Mouse (Mus musculus): ENCODE data around the gene Pkn1. TPM values are rescaled to one million over a fixed set of nuclear protein-coding genes. Genes with fewer than 3 reads are reported as not detected.

Pkn1 gene
- polyA plus RNA-seq, 1 experiment, result 13.3 TPM

GRCm38 (mm10) chr8:83652744-83653661, 46.0 kb downstream of the Pkn1 start:
- TF ChIP-seq CTCF (IDR thresholded peaks at IDR 0.05; ENCODE audit: control insufficient read depth, insufficient read depth, insufficient replicate concordance, low read depth, low read length) (no peak), POLR2A (IDR thresholded peaks at IDR 0.05; ENCODE audit: control insufficient read depth, low read depth, low read length) (no peak)
- no peaks in the 10 kb centered on the region for H3K27me3 ChIP-seq (ENCODE audit: control insufficient read depth, insufficient read depth, low read length)
- H3K4me3 ChIP-seq (ENCODE audit: control insufficient read depth, low read depth, low read length), result peak overlapping the region; percentile 88
- H3K4me1 ChIP-seq (ENCODE audit: control insufficient read depth, insufficient read depth, low read length), result peaks cover 16% of the 10 kb centered on the region
- peak overlapping the region; percentile 59; the same call in 1 of the 2 replicates for H3K27ac ChIP-seq (ENCODE audit: control insufficient read depth, insufficient read depth, low read depth, low read length)
- H3K36me3 ChIP-seq (ENCODE audit: control insufficient read depth, insufficient read depth, low read length), result no peaks in the 10 kb centered on the region

DNA sequence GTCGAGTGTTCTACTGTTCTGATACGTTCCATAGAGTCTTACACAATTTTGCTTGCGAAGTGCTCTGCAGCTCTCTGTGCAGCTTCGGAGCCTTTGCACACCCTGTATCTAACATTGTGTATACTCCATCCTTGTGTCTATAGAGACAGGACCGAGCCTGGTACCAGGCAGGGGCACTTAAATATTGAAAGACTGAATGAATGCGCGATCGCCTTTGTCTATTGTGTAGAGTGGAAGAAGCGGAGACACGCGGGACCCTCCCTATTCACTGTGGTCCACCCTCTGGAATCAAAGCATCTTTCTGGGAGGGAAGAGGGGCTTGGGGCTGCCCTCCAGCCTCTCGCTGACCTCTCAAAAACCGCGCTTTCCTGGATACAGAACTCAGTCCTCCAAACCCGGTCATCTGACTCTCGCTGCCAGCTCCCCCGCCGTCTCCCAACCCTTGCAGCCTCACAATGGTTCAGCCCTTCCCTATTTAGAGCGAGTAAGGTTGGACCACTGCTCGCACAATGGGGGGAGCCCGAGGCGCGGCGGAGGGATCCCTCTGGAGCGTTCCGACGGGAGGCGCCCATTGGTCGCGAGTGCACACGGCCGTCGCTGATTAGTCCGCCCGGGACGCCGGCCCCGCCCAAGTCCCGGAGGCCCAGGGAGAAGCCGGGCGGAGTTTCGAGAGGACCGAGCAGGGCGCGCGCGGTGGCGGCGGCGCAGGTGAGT, 46.8 kb downstream of the Pkn1 start, which contains the start of gene Gipc1:
TSS of gene Gipc1 (plus strand) at position 648 of the 714 bp plus-strand sequence.
- TF ChIP-seq POLR2A (IDR thresholded peaks at IDR 0.05; ENCODE audit: control insufficient read depth, low read depth, low read length) (peak; percentile 75), CTCF (IDR thresholded peaks at IDR 0.05; ENCODE audit: control insufficient read depth, insufficient read depth, insufficient replicate concordance, low read depth, low read length) (no peak)
- Histone ChIP-seq H3K27ac (ENCODE audit: control insufficient read depth, insufficient read depth, low read depth, low read length) (peak within 1 kb of the TSS; percentile 59; the same call in 1 of the 2 replicates), H3K4me1 (ENCODE audit: control insufficient read depth, insufficient read depth, low read length) (peaks cover 16% of the 10 kb centered on the region), H3K27me3 (ENCODE audit: control insufficient read depth, insufficient read depth, low read length) (no peaks in the 10 kb centered on the region), H3K36me3 (ENCODE audit: control insufficient read depth, insufficient read depth, low read length) (no peaks in the 10 kb centered on the region), H3K4me3 (ENCODE audit: control insufficient read depth, low read depth, low read length) (peak within 1 kb of the TSS; percentile 88)

DNA sequence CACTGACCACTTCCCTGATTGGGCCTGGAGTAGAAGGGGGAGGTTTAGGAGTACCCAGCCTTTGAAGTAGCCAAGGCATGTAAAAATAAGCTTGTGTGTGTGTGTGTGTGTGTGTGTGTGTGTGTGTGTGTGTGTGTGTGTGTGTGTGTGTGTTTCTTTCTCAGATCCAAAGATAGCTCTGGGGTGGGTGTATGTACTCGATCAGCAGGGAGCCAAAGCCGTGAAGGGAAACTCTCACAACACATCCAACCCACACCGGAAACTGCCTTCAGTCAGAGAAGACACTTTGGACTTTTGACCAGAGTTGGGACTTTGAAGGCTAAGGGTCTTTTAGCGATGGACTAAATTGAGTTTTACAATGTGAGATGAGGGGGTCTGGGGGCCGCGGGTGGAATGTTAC, 49.3 kb downstream of the Pkn1 start:
- Histone ChIP-seq H3K36me3 (ENCODE audit: control insufficient read depth, insufficient read depth, low read length) (no peaks in the 10 kb centered on the region), H3K4me1 (ENCODE audit: control insufficient read depth, insufficient read depth, low read length) (peaks cover 16% of the 10 kb centered on the region), H3K27me3 (ENCODE audit: control insufficient read depth, insufficient read depth, low read length) (no peaks in the 10 kb centered on the region), H3K27ac (ENCODE audit: control insufficient read depth, insufficient read depth, low read depth, low read length) (no peak overlapping the region), H3K4me3 (ENCODE audit: control insufficient read depth, low read depth, low read length) (no peak overlapping the region)
- TF ChIP-seq CTCF (IDR thresholded peaks at IDR 0.05; ENCODE audit: control insufficient read depth, insufficient read depth, insufficient replicate concordance, low read depth, low read length) (no peak), POLR2A (IDR thresholded peaks at IDR 0.05; ENCODE audit: control insufficient read depth, low read depth, low read length) (no peak)

DNA sequence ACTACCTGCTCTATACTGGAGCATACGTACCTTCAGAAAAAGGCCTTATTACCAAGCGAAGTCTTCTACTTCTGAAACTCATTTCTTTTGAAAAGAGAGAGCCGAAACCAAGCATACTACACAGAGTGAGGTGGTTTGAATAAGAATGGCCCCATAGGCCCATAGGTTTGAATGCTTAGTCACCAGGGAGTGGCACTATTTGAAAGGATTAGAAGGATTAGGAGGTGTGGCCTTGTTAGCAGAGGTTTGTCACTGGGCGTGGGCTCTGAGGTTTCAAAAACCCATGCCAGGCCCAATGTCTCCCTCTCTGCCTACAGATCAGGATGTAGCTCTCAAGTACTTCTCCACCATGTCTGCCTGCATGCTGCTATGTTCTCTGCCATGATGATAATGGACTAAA, 50.9 kb downstream of the Pkn1 start:
- Histone ChIP-seq H3K4me1 (ENCODE audit: control insufficient read depth, insufficient read depth, low read length) (peaks cover 6% of the 10 kb centered on the region), H3K4me3 (ENCODE audit: control insufficient read depth, low read depth, low read length) (no peak overlapping the region), H3K36me3 (ENCODE audit: control insufficient read depth, insufficient read depth, low read length) (no peaks in the 10 kb centered on the region), H3K27ac (ENCODE audit: control insufficient read depth, insufficient read depth, low read depth, low read length) (no peak overlapping the region), H3K27me3 (ENCODE audit: control insufficient read depth, insufficient read depth, low read length) (no peaks in the 10 kb centered on the region)
- TF ChIP-seq POLR2A (IDR thresholded peaks at IDR 0.05; ENCODE audit: control insufficient read depth, low read depth, low read length) (no peak), CTCF (IDR thresholded peaks at IDR 0.05; ENCODE audit: control insufficient read depth, insufficient read depth, insufficient replicate concordance, low read depth, low read length) (no peak)

DNA sequence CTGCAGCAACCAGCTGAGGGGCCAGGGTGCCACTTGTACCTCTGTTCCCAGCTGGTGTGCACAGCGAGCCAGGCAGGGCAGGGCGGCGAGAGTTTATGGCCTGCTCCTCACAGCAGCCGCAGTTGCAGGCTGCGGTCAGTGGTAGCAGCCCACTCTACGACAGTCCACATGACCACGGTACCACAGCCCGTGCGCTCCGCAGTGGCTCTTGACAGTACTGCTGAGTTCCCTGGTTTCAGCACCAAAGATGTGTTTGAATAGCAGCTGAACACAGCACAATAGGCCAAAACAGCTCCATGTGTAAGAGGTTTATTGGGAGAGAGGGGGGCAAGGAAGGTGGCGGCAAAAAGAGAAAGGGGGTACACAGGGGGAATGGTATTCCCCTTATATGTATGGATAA, 51.5 kb downstream of the Pkn1 start:
- no peaks in the 10 kb centered on the region for H3K27me3 ChIP-seq (ENCODE audit: control insufficient read depth, insufficient read depth, low read length)
- no peak overlapping the region for H3K4me3 ChIP-seq (ENCODE audit: control insufficient read depth, low read depth, low read length)
- no peaks in the 10 kb centered on the region for H3K36me3 ChIP-seq (ENCODE audit: control insufficient read depth, insufficient read depth, low read length)
- TF ChIP-seq CTCF (IDR thresholded peaks at IDR 0.05; ENCODE audit: control insufficient read depth, insufficient read depth, insufficient replicate concordance, low read depth, low read length) (no peak), POLR2A (IDR thresholded peaks at IDR 0.05; ENCODE audit: control insufficient read depth, low read depth, low read length) (no peak)
- peaks cover 2% of the 10 kb centered on the region for H3K4me1 ChIP-seq (ENCODE audit: control insufficient read depth, insufficient read depth, low read length)
- H3K27ac ChIP-seq (ENCODE audit: control insufficient read depth, insufficient read depth, low read depth, low read length), result no peak overlapping the region

GRCm38 (mm10) chr8:83639649-83640048, 59.3 kb downstream of the Pkn1 start:
- TF ChIP-seq CTCF (IDR thresholded peaks at IDR 0.05; ENCODE audit: control insufficient read depth, insufficient read depth, insufficient replicate concordance, low read depth, low read length), result no peak
- no peak for TF ChIP-seq POLR2A (IDR thresholded peaks at IDR 0.05; ENCODE audit: control insufficient read depth, low read depth, low read length)
- Histone ChIP-seq H3K27me3 (ENCODE audit: control insufficient read depth, insufficient read depth, low read length) (no peaks in the 10 kb centered on the region), H3K27ac (ENCODE audit: control insufficient read depth, insufficient read depth, low read depth, low read length) (no peak overlapping the region), H3K4me1 (ENCODE audit: control insufficient read depth, insufficient read depth, low read length) (no peaks in the 10 kb centered on the region), H3K36me3 (ENCODE audit: control insufficient read depth, insufficient read depth, low read length) (no peaks in the 10 kb centered on the region), H3K4me3 (ENCODE audit: control insufficient read depth, low read depth, low read length) (no peak overlapping the region)

DNA sequence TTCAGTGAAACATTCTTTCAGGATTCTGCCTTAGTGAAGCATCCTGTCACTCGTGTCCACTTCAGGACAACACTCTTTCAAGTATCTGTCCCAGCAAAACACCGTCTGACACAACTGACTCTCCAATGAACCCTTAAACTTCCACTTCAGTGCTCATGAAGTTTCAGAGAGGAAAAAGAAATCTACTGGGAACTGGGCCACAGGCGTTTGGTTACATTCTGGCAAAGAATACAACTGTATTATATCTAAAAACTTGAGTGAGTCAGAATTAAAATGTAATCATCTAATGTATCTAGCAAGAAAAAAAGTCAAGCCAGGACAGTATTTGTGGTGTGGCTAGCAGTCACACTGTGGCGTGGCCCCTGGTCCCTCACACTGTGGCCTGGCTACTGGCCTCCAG, 60.1 kb downstream of the Pkn1 start:
- no peak overlapping the region for H3K4me3 ChIP-seq (ENCODE audit: control insufficient read depth, low read depth, low read length)
- H3K27me3 ChIP-seq (ENCODE audit: control insufficient read depth, insufficient read depth, low read length), result no peaks in the 10 kb centered on the region
- no peaks in the 10 kb centered on the region for H3K36me3 ChIP-seq (ENCODE audit: control insufficient read depth, insufficient read depth, low read length)
- TF ChIP-seq POLR2A (IDR thresholded peaks at IDR 0.05; ENCODE audit: control insufficient read depth, low read depth, low read length), result no peak
- no peak for TF ChIP-seq CTCF (IDR thresholded peaks at IDR 0.05; ENCODE audit: control insufficient read depth, insufficient read depth, insufficient replicate concordance, low read depth, low read length)
- no peaks in the 10 kb centered on the region for H3K4me1 ChIP-seq (ENCODE audit: control insufficient read depth, insufficient read depth, low read length)
- no peak overlapping the region for H3K27ac ChIP-seq (ENCODE audit: control insufficient read depth, insufficient read depth, low read depth, low read length)

All from testis, adult 2 months (tissue).